Mouse (Mus musculus) spleen, postnatal 0 days (tissue): ENCODE data around the gene Fbxo31. TPM values are rescaled to one million over a fixed set of nuclear protein-coding genes. Genes with fewer than 3 reads are reported as not detected.

Experiments used
- polyA plus RNA-seq: library from polyadenylated mRNA; unstranded; fragments of >200 nt; fragmentation: Nextera tagmentation; extraction: Ambion mirVana; gene quantifications from 2 replicates; pipeline ENCODE4 v1.2.1, GENCODE M21; 2015

The Fbxo31 gene
- polyA plus RNA-seq, result 9.6 and 13.4 TPM in 2 replicates

DNA sequence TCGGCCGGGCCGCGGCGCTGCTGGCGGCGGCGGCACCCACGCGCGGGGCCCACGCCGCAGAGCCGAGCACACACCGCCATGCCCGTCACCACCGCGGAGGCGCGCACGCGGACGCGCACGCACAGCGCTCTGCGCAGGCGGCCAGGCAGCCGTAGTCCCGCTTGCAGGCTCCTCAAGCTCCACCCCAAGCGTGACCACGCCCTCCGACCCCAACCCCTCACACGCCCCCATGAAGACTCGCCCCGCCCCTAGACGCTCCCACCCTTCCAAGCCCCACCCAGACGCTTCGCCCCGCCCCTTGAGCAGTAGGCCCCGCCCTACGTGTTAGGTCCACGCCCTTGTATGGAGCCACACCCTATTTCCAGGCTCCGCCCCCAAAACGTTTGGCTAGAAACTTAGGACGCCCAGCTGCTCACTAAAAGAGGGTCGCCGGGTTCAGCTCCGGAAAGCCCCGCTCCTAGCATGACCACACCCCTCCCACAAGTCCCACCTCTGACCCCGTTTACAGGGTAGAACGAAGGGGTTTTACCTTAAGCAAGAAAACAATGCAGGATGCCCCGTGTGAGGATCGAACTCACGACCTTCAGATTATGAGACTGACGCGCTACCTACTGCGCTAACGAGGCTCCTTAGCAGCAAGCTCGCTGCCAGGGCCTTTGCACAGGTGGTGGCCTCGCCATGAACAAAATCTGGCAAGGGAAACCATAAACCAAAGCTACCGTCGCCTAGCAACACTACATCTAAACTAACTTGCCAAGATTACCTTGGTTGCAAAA is at the start of gene Fbxo31:
Gene Fbxo31 (minus strand): TSS at position 131 of the 776 bp plus-strand sequence.

DNA sequence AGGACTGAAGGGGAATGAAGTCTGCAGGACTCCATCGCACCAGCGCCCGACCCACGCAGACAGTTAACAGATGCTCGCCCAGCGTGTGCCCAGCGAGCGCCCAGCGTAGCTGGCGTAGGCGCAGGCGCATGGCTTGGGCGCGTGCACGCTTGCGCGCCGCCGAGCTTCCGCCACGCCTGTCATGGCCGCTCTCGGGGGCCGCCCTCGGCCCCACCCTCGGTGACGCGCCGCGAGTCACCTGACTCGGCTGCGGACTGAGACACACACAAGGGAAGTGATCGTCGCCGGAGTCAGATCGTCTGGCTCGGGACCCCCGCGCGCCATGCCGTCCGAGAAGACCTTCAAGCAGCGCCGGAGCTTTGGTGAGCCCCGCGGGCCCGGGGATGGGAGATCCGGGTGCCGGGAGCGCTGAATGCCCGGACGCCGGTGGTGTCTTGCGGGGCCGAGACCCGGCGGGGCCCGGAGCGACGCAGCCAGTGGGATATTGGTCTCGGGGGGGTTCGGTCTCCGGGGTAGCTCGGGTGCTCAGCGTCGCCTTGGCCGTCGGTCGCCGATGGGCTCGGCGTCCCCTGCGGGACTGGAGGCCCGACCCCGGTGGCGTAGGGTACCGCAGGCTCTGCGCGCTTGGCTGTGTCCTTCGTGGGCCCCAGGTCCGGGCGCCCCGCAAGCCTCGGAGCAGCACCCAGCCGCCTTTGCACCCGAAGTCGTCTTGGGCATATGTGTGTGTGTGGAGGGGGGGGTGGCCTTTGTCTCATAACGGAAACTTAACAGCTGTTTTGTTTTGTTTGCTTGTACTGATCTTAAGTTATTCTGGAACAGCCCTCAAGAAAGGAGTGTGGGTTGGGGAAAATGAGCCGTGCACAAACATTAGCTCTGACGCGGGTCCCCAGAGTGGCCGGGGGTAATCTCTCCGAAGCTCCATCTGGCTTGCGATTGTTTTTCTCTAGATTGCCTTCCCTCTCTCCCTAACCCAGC is 11.9 kb upstream of the Fbxo31 start, which contains the start of gene Map1lc3b:
Gene Map1lc3b (plus strand): TSS at position 159 of the 975 bp plus-strand sequence.

DNA sequence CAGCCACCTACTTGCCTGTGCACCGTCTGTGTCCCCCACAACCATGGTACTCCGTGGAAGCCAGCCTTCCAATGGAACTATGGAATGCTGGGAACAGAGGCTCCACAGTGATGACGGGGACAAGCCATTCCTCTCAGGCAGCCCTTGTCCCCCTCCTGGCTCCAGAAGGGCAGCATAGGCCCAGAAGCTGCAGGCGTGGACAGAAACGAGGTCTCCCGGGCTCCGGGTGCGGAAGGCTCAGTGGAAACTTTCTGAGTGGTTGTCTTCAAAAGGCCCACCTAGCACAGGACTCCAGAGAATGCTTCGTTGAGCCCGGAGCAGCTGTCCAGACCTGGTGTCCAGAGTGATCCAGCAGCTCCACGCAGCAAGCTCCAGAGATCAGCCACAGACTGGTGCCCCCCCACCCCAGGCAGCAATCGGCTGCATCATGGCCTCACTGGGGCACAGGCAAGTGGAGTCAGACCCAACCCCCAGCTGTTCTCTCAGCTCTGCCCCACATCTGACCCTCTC is 34.3 kb downstream of the Fbxo31 start, which contains the start of gene 1700018B08Rik:
Gene 1700018B08Rik (minus strand): TSS at position 45 of the 510 bp plus-strand sequence.

Other genes with a start within 250 kb of the Fbxo31 start
- not detected in 2 replicates for gene 1700018B08Rik, start 34.5 kb downstream of the Fbxo31 start, polyA plus RNA-seq
- 226 and 239 TPM in 2 replicates for gene Map1lc3b, start 11.6 kb upstream of the Fbxo31 start, polyA plus RNA-seq
- 3.6 and 3.7 TPM in 2 replicates for gene Zcchc14, start 74.1 kb upstream of the Fbxo31 start, polyA plus RNA-seq
- 0.34 and 0.52 TPM in 2 replicates for gene Jph3, start 150.8 kb upstream of the Fbxo31 start, polyA plus RNA-seq